Mouse (Mus musculus) ES-Bruce4 (cell line): ENCODE data around the gene Msi2. TPM values are rescaled to one million over a fixed set of nuclear protein-coding genes. Genes with fewer than 3 reads are reported as not detected.

Source experiments
- H3K27ac ChIP-seq: 2 replicates; pipeline ENCODE4 v1.5.1; 2012; ENCODE audit warnings: low read length, inconsistent platforms; ENCODE audit not compliant: insufficient read depth
- H3K27me3 ChIP-seq: 2 replicates; pipeline ENCODE4 v1.6.1; 2012; ENCODE audit warnings: mild to moderate bottlenecking, low read length, inconsistent platforms; ENCODE audit not compliant: control insufficient read depth, poor library complexity, insufficient read depth, severe bottlenecking
- H3K36me3 ChIP-seq: 2 replicates; pipeline ENCODE4 v1.6.1; 2012; ENCODE audit warnings: inconsistent platforms, mild to moderate bottlenecking, low read length, moderate library complexity; ENCODE audit not compliant: control insufficient read depth, poor library complexity, insufficient read depth, severe bottlenecking
- H3K4me1 ChIP-seq: one replicate; pipeline ENCODE4 v1.8.1; 2011; ENCODE audit warnings: low read length; ENCODE audit not compliant: control insufficient read depth, insufficient read depth
- H3K4me3 ChIP-seq: 2 replicates; pipeline ENCODE4 v1.5.1; 2011; ENCODE audit warnings: low read depth, mild to moderate bottlenecking, low read length
- H3K9ac ChIP-seq: 2 replicates; pipeline ENCODE4 v1.6.1; 2012; ENCODE audit warnings: low read depth, mild to moderate bottlenecking, inconsistent platforms; ENCODE audit not compliant: poor library complexity, severe bottlenecking
- H3K9me3 ChIP-seq: replicated peaks from 2 replicates; pipeline ENCODE4 v1.6.1; 2012; ENCODE audit warnings: mild to moderate bottlenecking, low read length, inconsistent platforms; ENCODE audit not compliant: control insufficient read depth, poor library complexity, insufficient read depth, severe bottlenecking
- CTCF ChIP-seq: IDR thresholded peaks from one replicate; pipeline ENCODE4 v1.8.1; 2011; ENCODE audit warnings: low read depth, low read length
- EP300 ChIP-seq: IDR thresholded peaks from 2 replicates; pipeline ENCODE4 v1.6.1; 2011; ENCODE audit warnings: low read depth, low read length; ENCODE audit not compliant: insufficient read depth
- POLR2A ChIP-seq: IDR thresholded peaks from one replicate; pipeline ENCODE4 v1.8.1; 2011; ENCODE audit warnings: low read length; ENCODE audit not compliant: insufficient read depth
- polyA plus RNA-seq: library from polyadenylated mRNA; stranded (reverse); fragments of >200 nt; gene quantifications from 2 replicates; pipeline ENCODE4 v1.2.4, GENCODE M21; 2011; ENCODE audit warnings: low read depth; ENCODE audit not compliant: missing spikeins, insufficient read depth, insufficient read length

Msi2 gene
- polyA plus RNA-seq, 1 experiment, result 110 TPM

- Histone ChIP-seq H3K9ac (no peak overlapping the region), H3K4me1 (peaks cover 19% of the 10 kb centered on the region), H3K9me3 (no peaks in the 10 kb centered on the region), H3K27ac (peak overlapping the region; percentile 67), H3K27me3 (no peaks in the 10 kb centered on the region), H3K4me3 (no peak overlapping the region), H3K36me3 (no peaks in the 10 kb centered on the region)
- no peak for TF ChIP-seq POLR2A
- no peak for TF ChIP-seq EP300
- no peak for TF ChIP-seq CTCF
These were observed 164.6 kb downstream of the Msi2 start for GRCm38 (mm10) chr11:88553521-88554310.

DNA sequence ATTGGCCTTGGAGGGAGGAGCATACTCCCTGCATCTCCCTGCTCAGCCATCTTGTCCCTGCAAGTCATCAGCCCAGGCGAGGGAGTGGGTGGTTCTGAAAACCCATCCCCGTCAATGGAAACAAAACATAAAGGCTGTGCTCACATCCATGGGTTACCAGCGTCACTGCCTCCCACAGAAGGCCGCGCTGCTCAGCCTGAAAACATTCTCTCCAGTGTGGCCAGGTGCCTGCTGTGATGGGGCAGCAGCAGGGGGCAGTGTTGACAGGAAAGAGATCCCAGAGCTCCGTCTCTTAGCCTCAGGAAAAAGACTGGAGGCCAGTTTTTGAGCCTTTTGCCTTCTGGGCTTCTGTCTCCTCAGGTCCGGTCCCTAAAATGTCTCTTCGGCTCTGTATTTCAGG, 165.3 kb downstream of the Msi2 start:
- Histone ChIP-seq H3K9ac (no peak overlapping the region), H3K36me3 (no peaks in the 10 kb centered on the region), H3K4me1 (peaks cover 15% of the 10 kb centered on the region), H3K27me3 (no peaks in the 10 kb centered on the region), H3K27ac (peak overlapping the region; percentile 67), H3K4me3 (no peak overlapping the region), H3K9me3 (no peaks in the 10 kb centered on the region)
- peak; percentile 58; the same call in 1 of the 2 replicates for TF ChIP-seq EP300
- TF ChIP-seq POLR2A, result no peak
- peak; percentile 65 for TF ChIP-seq CTCF

DNA sequence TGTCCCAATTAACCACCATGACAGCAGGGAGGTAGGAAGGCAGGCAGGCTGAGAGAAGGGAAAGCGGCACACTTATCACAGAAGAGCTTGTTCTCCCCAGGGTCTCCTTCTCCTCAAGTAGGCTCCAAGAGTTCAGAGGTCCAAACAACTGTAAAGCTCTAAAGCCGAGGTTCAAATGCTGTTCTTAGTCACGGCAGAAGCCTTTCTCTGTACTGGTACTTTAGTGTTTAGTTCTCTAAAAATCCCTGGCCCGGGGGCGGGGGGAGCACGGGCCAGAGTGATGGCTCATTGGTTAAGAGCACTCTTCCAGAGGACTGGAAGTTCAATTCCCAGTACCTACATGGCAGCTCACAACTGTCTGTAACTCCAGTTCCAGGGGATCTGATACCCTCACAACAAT, 165.9 kb downstream of the Msi2 start:
- no peaks in the 10 kb centered on the region for H3K27me3 ChIP-seq
- H3K27ac ChIP-seq, result no peak overlapping the region
- no peaks in the 10 kb centered on the region for H3K36me3 ChIP-seq
- H3K9me3 ChIP-seq, result no peaks in the 10 kb centered on the region
- TF ChIP-seq EP300 (no peak), CTCF (no peak), POLR2A (no peak)
- peaks cover 16% of the 10 kb centered on the region for H3K4me1 ChIP-seq
- H3K4me3 ChIP-seq, result no peak overlapping the region
- H3K9ac ChIP-seq, result no peak overlapping the region

DNA sequence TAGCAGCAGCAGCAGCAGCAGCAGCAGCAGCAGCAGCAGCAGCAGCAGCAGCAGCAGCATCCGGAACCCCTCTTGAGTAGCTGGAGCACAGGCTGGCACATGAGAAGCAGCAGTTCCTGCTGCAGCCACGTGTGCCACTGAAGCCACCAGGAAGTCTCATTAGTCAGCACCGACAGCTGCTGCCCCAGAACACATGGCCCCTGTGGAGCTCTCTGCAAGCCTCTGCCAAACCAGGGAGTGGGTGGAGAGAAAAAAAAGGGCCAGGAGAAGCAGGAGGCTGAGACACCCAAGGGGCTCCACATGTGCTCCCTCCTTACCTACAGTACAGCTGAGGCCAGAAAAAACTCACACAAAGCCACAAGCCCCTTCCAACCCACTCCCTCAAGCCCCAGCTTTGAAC, 167.3 kb downstream of the Msi2 start:
- Histone ChIP-seq H3K4me1 (peaks cover 13% of the 10 kb centered on the region), H3K27ac (0 out of 2 replicates have a peak overlapping the region, but pooled peaks have one; percentile 47), H3K36me3 (no peaks in the 10 kb centered on the region), H3K4me3 (no peak overlapping the region), H3K27me3 (no peaks in the 10 kb centered on the region), H3K9ac (no peak overlapping the region), H3K9me3 (no peaks in the 10 kb centered on the region)
- no peak for TF ChIP-seq CTCF
- TF ChIP-seq EP300, result no peak
- no peak for TF ChIP-seq POLR2A

GRCm38 (mm10) chr11:88550083-88550907, 168.0 kb downstream of the Msi2 start:
- TF ChIP-seq CTCF (no peak), POLR2A (no peak), EP300 (no peak)
- Histone ChIP-seq H3K9ac (no peak overlapping the region), H3K4me1 (peaks cover 13% of the 10 kb centered on the region)

More at GRCm38 (mm10) chr11:88550083-88550907, 168.0 kb downstream of the Msi2 start:
- Histone ChIP-seq H3K9me3 (no peaks in the 10 kb centered on the region), H3K4me3 (no peak overlapping the region), H3K27me3 (no peaks in the 10 kb centered on the region), H3K36me3 (no peaks in the 10 kb centered on the region), H3K27ac (peak overlapping the region; percentile 47)
